Mouse (Mus musculus) hindbrain, embryonic 15.5 days (tissue): ENCODE measurements at regions not wholly inside any gene's neighbourhood (a gene's known extent, or its start where the extent isn't known, plus 50 kb on each side); places are given as distances from the start of the nearest gene placed in this dataset.

Source experiments
- ATAC-seq: fragments of 200-750 bp; cut with Nextera tagmentation; 2 replicates; pipeline ENCODE4 v1.8.0; 2017; ENCODE audit warnings: low read depth, moderate number of reproducible peaks, moderate TSS enrichment; ENCODE audit not compliant: low FRiP score
- H3K27ac ChIP-seq: fragments of 300-500 bp; sonication (generic); replicated peaks from 2 replicates; pipeline ENCODE4 v1.5.1; 2015; ENCODE audit warnings: mild to moderate bottlenecking, inconsistent platforms
- H3K27me3 ChIP-seq: fragments of 300-500 bp; sonication (generic); 2 replicates; pipeline ENCODE4 v1.6.1; 2015; ENCODE audit warnings: control low read depth, inconsistent platforms
- H3K36me3 ChIP-seq: fragments of 300-500 bp; sonication (generic); 2 replicates; pipeline ENCODE4 v1.6.1; 2015; ENCODE audit warnings: control low read depth, inconsistent platforms
- H3K4me1 ChIP-seq: fragments of 300-500 bp; sonication (generic); replicated peaks from 2 replicates; pipeline ENCODE4 v1.6.1; 2015; ENCODE audit warnings: control low read depth, inconsistent platforms
- H3K4me2 ChIP-seq: fragments of 300-500 bp; sonication (generic); 2 replicates; pipeline ENCODE4 v1.6.1; 2015; ENCODE audit warnings: moderate library complexity, mild to moderate bottlenecking, inconsistent platforms
- H3K4me3 ChIP-seq: fragments of 300-500 bp; sonication (generic); 2 replicates; pipeline ENCODE4 v1.5.1; 2015; ENCODE audit warnings: mild to moderate bottlenecking, inconsistent platforms
- H3K9ac ChIP-seq: fragments of 300-500 bp; sonication (generic); 2 replicates; pipeline ENCODE4 v1.6.1; 2015; ENCODE audit warnings: inconsistent platforms
- H3K9me3 ChIP-seq: fragments of 300-500 bp; sonication (generic); 2 replicates; pipeline ENCODE4 v1.6.1; 2016; ENCODE audit warnings: control low read depth, inconsistent platforms
- WGBS: fragments of 180-500 bp; shearing (Covaris S2); methylation state at CpG from one replicate; pipeline ENCODE4 v1.1.7; 2015; 5-methylcytosine and 5-hydroxymethylcytosine counted together

- H3K9me3 ChIP-seq = no peaks in the 10 kb centered on the region
Measured at GRCm38 (mm10) chr1:30751138-30751907, 122.4 kb downstream of the Phf3 start.

GRCm38 (mm10) chr1:30741955-30742354 lies 131.8 kb downstream of the Phf3 start:
- no peaks in the 10 kb centered on the region for H3K36me3 ChIP-seq
- H3K27ac ChIP-seq = no peak overlapping the region
- no peak overlapping the region for H3K4me3 ChIP-seq
- H3K9me3 ChIP-seq = no peaks in the 10 kb centered on the region
- H3K4me2 ChIP-seq = no peak overlapping the region
- H3K9ac ChIP-seq = no peak overlapping the region
- H3K4me1 ChIP-seq = no peaks in the 10 kb centered on the region
- no peak for ATAC-seq
- H3K27me3 ChIP-seq = no peaks in the 10 kb centered on the region

More at GRCm38 (mm10) chr1:30751138-30751907, 122.4 kb downstream of the Phf3 start:
- peak; percentile 79 for ATAC-seq
- WGBS = 31% methylated on average over 3 of the region's 3 CpGs
- Histone ChIP-seq H3K36me3 (no peaks in the 10 kb centered on the region), H3K4me1 (peaks cover 7% of the 10 kb centered on the region; the same call in 1 of the 2 replicates), H3K27me3 (no peaks in the 10 kb centered on the region), H3K4me3 (no peak overlapping the region), H3K27ac (peak overlapping the region; percentile 30), H3K9ac (no peak overlapping the region), H3K4me2 (no peak overlapping the region)

GRCm38 (mm10) chr1:30740831-30741230 lies 132.9 kb downstream of the Phf3 start:
- Histone ChIP-seq H3K27me3 (no peaks in the 10 kb centered on the region), H3K9me3 (no peaks in the 10 kb centered on the region), H3K4me3 (no peak overlapping the region), H3K27ac (no peak overlapping the region), H3K36me3 (no peaks in the 10 kb centered on the region), H3K9ac (no peak overlapping the region), H3K4me1 (no peaks in the 10 kb centered on the region), H3K4me2 (no peak overlapping the region)
- 78% methylated on average over 3 of the region's 3 CpGs for WGBS
- peak; percentile 73 for ATAC-seq

- Histone ChIP-seq H3K9me3 (no peaks in the 10 kb centered on the region), H3K4me3 (no peak overlapping the region), H3K4me1 (no peaks in the 10 kb centered on the region), H3K27ac (no peak overlapping the region), H3K4me2 (no peak overlapping the region), H3K27me3 (no peaks in the 10 kb centered on the region), H3K9ac (no peak overlapping the region), H3K36me3 (no peaks in the 10 kb centered on the region)
- WGBS = 49% methylated on average over 2 of the region's 2 CpGs
- no peak for ATAC-seq
Measured at GRCm38 (mm10) chr1:30721519-30721918, 152.2 kb downstream of the Phf3 start.

GRCm38 (mm10) chr1:30720829-30721228 lies 152.9 kb downstream of the Phf3 start:
- Histone ChIP-seq H3K27me3 (no peaks in the 10 kb centered on the region), H3K9me3 (no peaks in the 10 kb centered on the region), H3K4me1 (no peaks in the 10 kb centered on the region), H3K27ac (no peak overlapping the region), H3K4me3 (no peak overlapping the region), H3K9ac (no peak overlapping the region), H3K36me3 (no peaks in the 10 kb centered on the region), H3K4me2 (no peak overlapping the region)
- ATAC-seq = no peak
- WGBS = 79% methylated on average over 2 of the region's 2 CpGs

- Histone ChIP-seq H3K4me3 (no peak overlapping the region), H3K27ac (no peak overlapping the region), H3K9me3 (no peaks in the 10 kb centered on the region), H3K36me3 (no peaks in the 10 kb centered on the region), H3K4me1 (no peaks in the 10 kb centered on the region), H3K9ac (no peak overlapping the region), H3K27me3 (no peaks in the 10 kb centered on the region), H3K4me2 (no peak overlapping the region)
- WGBS = 74% methylated on average over 5 of the region's 5 CpGs
- ATAC-seq = no peak
Measured at GRCm38 (mm10) chr1:30718578-30718977, 155.1 kb downstream of the Phf3 start.

GRCm38 (mm10) chr1:30716346-30716745 lies 157.4 kb downstream of the Phf3 start:
- H3K27ac ChIP-seq = no peak overlapping the region
- no peak overlapping the region for H3K9ac ChIP-seq
- H3K4me3 ChIP-seq = no peak overlapping the region
- 15% methylated on average over 1 of the region's 1 CpGs for WGBS
- H3K4me2 ChIP-seq = no peak overlapping the region
- no peaks in the 10 kb centered on the region for H3K27me3 ChIP-seq
- no peak for ATAC-seq
- no peaks in the 10 kb centered on the region for H3K9me3 ChIP-seq
- H3K4me1 ChIP-seq = no peaks in the 10 kb centered on the region
- H3K36me3 ChIP-seq = no peaks in the 10 kb centered on the region

GRCm38 (mm10) chr1:30701116-30701515 lies 172.6 kb downstream of the Phf3 start:
- no peaks in the 10 kb centered on the region for H3K27me3 ChIP-seq
- 58% methylated on average over 3 of the region's 3 CpGs for WGBS

GRCm38 (mm10) chr1:30700399-30701081 lies 173.2 kb downstream of the Phf3 start:
- Histone ChIP-seq H3K27ac (no peak overlapping the region), H3K4me2 (0 out of 2 replicates have a peak overlapping the region, but pooled peaks have one; percentile 1), H3K4me1 (no peaks in the 10 kb centered on the region), H3K4me3 (no peak overlapping the region), H3K9me3 (no peaks in the 10 kb centered on the region), H3K27me3 (no peaks in the 10 kb centered on the region), H3K36me3 (no peaks in the 10 kb centered on the region), H3K9ac (no peak overlapping the region)
- WGBS = 42% methylated on average over 10 of the region's 10 CpGs
- ATAC-seq = peak; percentile 87

More at GRCm38 (mm10) chr1:30701116-30701515, 172.6 kb downstream of the Phf3 start:
- Histone ChIP-seq H3K4me2 (no peak overlapping the region), H3K4me3 (no peak overlapping the region), H3K27ac (no peak overlapping the region), H3K9ac (no peak overlapping the region), H3K36me3 (no peaks in the 10 kb centered on the region), H3K4me1 (no peaks in the 10 kb centered on the region), H3K9me3 (no peaks in the 10 kb centered on the region)
- no peak for ATAC-seq

GRCm38 (mm10) chr1:30696342-30696741 lies 177.4 kb downstream of the Phf3 start:
- Histone ChIP-seq H3K4me3 (no peak overlapping the region), H3K9me3 (no peaks in the 10 kb centered on the region), H3K4me1 (no peaks in the 10 kb centered on the region), H3K27ac (no peak overlapping the region), H3K4me2 (no peak overlapping the region), H3K36me3 (no peaks in the 10 kb centered on the region), H3K27me3 (no peaks in the 10 kb centered on the region), H3K9ac (no peak overlapping the region)
- no peak for ATAC-seq

GRCm38 (mm10) chr1:30685318-30685717 lies 188.4 kb downstream of the Phf3 start:
- Histone ChIP-seq H3K36me3 (no peaks in the 10 kb centered on the region), H3K9me3 (no peaks in the 10 kb centered on the region), H3K4me2 (no peak overlapping the region), H3K27ac (no peak overlapping the region), H3K4me1 (no peaks in the 10 kb centered on the region), H3K27me3 (no peaks in the 10 kb centered on the region), H3K4me3 (no peak overlapping the region), H3K9ac (no peak overlapping the region)
- ATAC-seq = no peak
- WGBS = 92% methylated on average over 3 of the region's 3 CpGs

- H3K9ac ChIP-seq = no peak overlapping the region
- H3K27me3 ChIP-seq = no peaks in the 10 kb centered on the region
- H3K36me3 ChIP-seq = no peaks in the 10 kb centered on the region
- H3K4me2 ChIP-seq = no peak overlapping the region
- no peaks in the 10 kb centered on the region for H3K4me1 ChIP-seq
- WGBS = 72% methylated on average over 2 of the region's 2 CpGs
- ATAC-seq = no peak
- H3K9me3 ChIP-seq = no peaks in the 10 kb centered on the region
- no peak overlapping the region for H3K4me3 ChIP-seq
- H3K27ac ChIP-seq = no peak overlapping the region
Measured at GRCm38 (mm10) chr1:30683889-30684288, 189.8 kb downstream of the Phf3 start.
